Mouse (Mus musculus): ENCODE measurements at regions not wholly inside any gene's neighbourhood (a gene's known extent, or its start where the extent isn't known, plus 50 kb on each side); places are given as distances from the start of the nearest gene placed in this dataset.

DNA sequence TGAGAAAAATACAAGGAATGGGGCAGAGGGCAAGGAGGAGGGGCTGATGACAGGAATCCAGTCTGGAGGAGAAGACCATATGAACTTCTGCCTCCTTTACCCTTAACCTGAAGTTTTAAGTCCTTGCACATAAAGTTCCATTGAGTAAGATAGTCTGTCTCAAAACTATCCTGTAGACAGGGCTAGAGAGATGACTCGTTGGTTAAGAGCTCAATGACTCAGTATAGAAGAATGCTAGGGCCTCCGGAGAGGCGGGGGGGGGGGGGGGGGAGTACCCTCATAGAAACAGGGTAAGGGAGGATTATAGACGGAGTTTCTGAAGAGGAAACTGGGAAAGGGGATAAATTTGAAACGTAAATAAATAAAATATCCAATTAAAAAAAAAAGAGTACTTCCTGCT, 191.8 kb upstream of the Gcfc2 start:
- no peaks in the 10 kb centered on the region for H3K36me3 ChIP-seq (ENCODE audit: control insufficient read depth, insufficient read depth, low read length)
- H3K4me3 ChIP-seq (ENCODE audit: low read length), result no peak overlapping the region
- no peaks in the 10 kb centered on the region for H3K27me3 ChIP-seq (ENCODE audit: control insufficient read depth, insufficient read depth, low read length)
- whole genome bisulfite sequencing, result 75% methylated on average over 4 of the region's 5 CpGs
- ATAC-seq (ENCODE audit: low FRiP score, low TSS enrichment), result no peak
- no peak overlapping the region for H3K4me2 ChIP-seq (replicated peaks; ENCODE audit: low read depth, low read length)
- no peak overlapping the region for H3K27ac ChIP-seq (ENCODE audit: low read depth, low read length)
- H3K9me3 ChIP-seq (ENCODE audit: control insufficient read depth, low read length), result no peaks in the 10 kb centered on the region
- H3K4me1 ChIP-seq (ENCODE audit: control insufficient read depth, insufficient read depth, low read length), result no peaks in the 10 kb centered on the region
- H3K9ac ChIP-seq (ENCODE audit: low read depth, low read length), result no peak overlapping the region

DNA sequence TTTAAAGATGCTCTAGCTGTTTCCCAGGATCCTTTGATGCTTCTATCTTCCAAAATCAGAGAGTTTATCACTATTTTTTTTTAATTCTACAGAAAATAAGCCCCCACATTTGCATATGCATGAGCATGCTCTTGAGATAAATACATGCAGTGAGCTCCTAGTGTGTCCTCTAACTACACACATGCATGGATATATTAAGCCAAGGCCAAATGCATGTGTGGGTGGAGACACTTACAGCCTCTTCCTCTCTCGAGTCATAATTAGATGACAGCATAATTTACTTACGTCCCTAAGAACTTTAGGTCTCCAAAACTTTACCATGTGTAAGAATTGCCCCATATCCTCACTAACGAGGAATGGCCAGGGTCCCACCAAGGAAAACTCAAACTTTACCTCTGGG, 189.9 kb upstream of the Gcfc2 start:
- Histone ChIP-seq H3K4me2 (replicated peaks; ENCODE audit: low read depth, low read length) (no peak overlapping the region), H3K36me3 (ENCODE audit: control insufficient read depth, insufficient read depth, low read length) (no peaks in the 10 kb centered on the region)

DNA sequence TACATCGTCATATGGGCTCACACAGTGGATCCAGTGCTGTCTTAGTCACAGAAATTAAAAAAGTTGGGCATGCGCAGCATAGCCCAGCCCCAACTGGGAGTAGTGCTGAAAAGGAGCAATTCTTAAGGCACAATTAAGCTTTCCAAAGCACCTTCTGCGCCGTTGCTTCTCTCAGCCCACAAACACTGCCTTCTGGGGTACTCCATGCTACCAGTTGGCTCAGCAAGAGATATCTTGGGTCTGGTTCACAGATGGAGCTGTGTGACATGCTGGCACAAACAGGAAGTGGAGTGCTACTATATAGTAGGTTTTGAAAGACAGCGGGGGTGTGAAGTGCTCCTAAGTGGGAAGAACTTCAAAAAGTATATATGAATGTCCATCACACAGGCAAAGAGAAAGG, 185.0 kb upstream of the Gcfc2 start:
- no peaks in the 10 kb centered on the region for H3K27me3 ChIP-seq (ENCODE audit: control insufficient read depth, insufficient read depth, low read length)
- no peak overlapping the region for H3K9ac ChIP-seq (ENCODE audit: low read depth, low read length)
- no peak for ATAC-seq (ENCODE audit: low FRiP score, low TSS enrichment)
- no peak overlapping the region for H3K27ac ChIP-seq (ENCODE audit: low read depth, low read length)
- H3K4me1 ChIP-seq (ENCODE audit: control insufficient read depth, insufficient read depth, low read length), result no peaks in the 10 kb centered on the region
- H3K9me3 ChIP-seq (ENCODE audit: control insufficient read depth, low read length), result no peaks in the 10 kb centered on the region
- H3K36me3 ChIP-seq (ENCODE audit: control insufficient read depth, insufficient read depth, low read length), result no peaks in the 10 kb centered on the region
- H3K4me2 ChIP-seq (replicated peaks; ENCODE audit: low read depth, low read length), result no peak overlapping the region
- no peak overlapping the region for H3K4me3 ChIP-seq (ENCODE audit: low read length)
- WGBS, result 95% methylated on average over 5 of the region's 5 CpGs

More for the DNA sequence above, 189.9 kb upstream of the Gcfc2 start:
- H3K9me3 ChIP-seq (ENCODE audit: control insufficient read depth, low read length), result no peaks in the 10 kb centered on the region
- no peaks in the 10 kb centered on the region for H3K27me3 ChIP-seq (ENCODE audit: control insufficient read depth, insufficient read depth, low read length)
- no peak for ATAC-seq (ENCODE audit: low FRiP score, low TSS enrichment)
- no peak overlapping the region for H3K9ac ChIP-seq (ENCODE audit: low read depth, low read length)
- H3K4me1 ChIP-seq (ENCODE audit: control insufficient read depth, insufficient read depth, low read length), result no peaks in the 10 kb centered on the region
- H3K27ac ChIP-seq (ENCODE audit: low read depth, low read length), result no peak overlapping the region
- WGBS, result 71% methylated on average over 3 of the region's 3 CpGs
- H3K4me3 ChIP-seq (ENCODE audit: low read length), result no peak overlapping the region

DNA sequence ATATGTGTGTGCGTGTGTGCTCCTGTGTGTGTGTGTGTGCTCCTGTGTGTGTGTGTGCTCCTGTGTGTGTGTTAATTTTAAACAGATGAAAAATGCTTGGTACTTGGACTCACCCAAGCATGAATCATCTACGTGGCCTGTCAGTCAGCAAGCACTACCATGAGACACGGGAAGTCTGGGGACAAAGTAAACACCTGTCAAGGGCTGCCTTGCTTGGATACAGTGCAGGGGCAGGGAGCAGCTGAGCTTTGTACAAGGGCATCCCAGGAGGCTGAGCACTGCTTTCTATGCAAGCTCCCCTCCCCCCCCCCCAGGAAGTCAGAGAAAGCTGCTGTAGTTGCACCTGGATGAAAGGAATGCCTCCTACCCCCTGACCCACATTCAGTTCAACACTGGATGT, 173.8 kb upstream of the Gcfc2 start:
- no peaks in the 10 kb centered on the region for H3K9me3 ChIP-seq (ENCODE audit: control insufficient read depth, low read length)
- ATAC-seq (ENCODE audit: low FRiP score, low TSS enrichment), result no peak
- no peak overlapping the region for H3K27ac ChIP-seq (ENCODE audit: low read depth, low read length)
- 48% methylated on average over 3 of the region's 3 CpGs for WGBS
- no peaks in the 10 kb centered on the region for H3K4me1 ChIP-seq (ENCODE audit: control insufficient read depth, insufficient read depth, low read length)
- no peaks in the 10 kb centered on the region for H3K27me3 ChIP-seq (ENCODE audit: control insufficient read depth, insufficient read depth, low read length)
- no peaks in the 10 kb centered on the region for H3K36me3 ChIP-seq (ENCODE audit: control insufficient read depth, insufficient read depth, low read length)
- H3K4me3 ChIP-seq (ENCODE audit: low read length), result no peak overlapping the region
- H3K9ac ChIP-seq (ENCODE audit: low read depth, low read length), result no peak overlapping the region
- H3K4me2 ChIP-seq (replicated peaks; ENCODE audit: low read depth, low read length), result no peak overlapping the region

DNA sequence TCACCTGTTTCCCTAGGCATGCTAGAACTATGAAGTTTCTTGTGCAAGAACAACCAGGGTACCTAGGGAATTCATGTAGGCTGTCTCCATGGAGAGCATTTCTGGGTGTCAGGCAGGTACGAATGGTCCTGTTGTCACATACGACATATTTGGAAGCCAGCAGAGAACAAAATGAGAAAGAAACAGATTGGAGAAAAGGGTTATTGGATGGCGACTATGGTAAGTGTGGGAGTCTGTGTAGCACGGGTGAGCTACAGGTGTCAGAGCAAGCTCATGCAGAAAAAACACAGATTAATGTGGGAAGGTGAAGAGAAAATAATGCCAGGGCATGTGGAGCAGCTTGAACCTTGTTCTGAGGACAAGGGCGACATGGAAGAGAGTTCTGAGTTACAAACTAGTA, 171.8 kb upstream of the Gcfc2 start:
- Histone ChIP-seq H3K36me3 (ENCODE audit: control insufficient read depth, insufficient read depth, low read length) (no peaks in the 10 kb centered on the region), H3K4me1 (ENCODE audit: control insufficient read depth, insufficient read depth, low read length) (no peaks in the 10 kb centered on the region), H3K9ac (ENCODE audit: low read depth, low read length) (no peak overlapping the region), H3K9me3 (ENCODE audit: control insufficient read depth, low read length) (no peaks in the 10 kb centered on the region), H3K27me3 (ENCODE audit: control insufficient read depth, insufficient read depth, low read length) (no peaks in the 10 kb centered on the region), H3K4me2 (replicated peaks; ENCODE audit: low read depth, low read length) (no peak overlapping the region), H3K27ac (ENCODE audit: low read depth, low read length) (no peak overlapping the region), H3K4me3 (ENCODE audit: low read length) (no peak overlapping the region)
- ATAC-seq (ENCODE audit: low FRiP score, low TSS enrichment), result no peak
- 82% methylated on average over 5 of the region's 5 CpGs for WGBS

DNA sequence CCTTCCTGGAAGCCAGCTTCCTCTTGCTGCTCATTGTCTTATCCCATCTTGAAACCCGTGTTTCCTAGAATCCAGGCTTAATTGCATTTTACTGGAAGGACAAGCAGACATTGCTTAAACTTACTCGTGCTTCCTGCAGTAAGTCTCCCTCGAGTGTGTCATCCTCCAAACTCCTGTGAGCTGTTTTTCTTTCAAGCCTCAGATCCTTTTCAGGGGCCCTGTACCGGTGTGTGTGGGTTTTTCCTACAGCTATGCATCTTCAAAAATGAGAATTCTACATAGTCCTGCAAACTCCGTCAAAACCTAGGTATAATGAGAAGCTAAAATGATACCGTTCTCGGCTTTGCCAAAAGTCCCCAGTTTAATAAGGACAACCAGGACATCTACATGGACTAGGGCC, 167.2 kb upstream of the Gcfc2 start:
- WGBS, result 77% methylated on average over 7 of the region's 7 CpGs
- no peaks in the 10 kb centered on the region for H3K27me3 ChIP-seq (ENCODE audit: control insufficient read depth, insufficient read depth, low read length)
- no peak for ATAC-seq (ENCODE audit: low FRiP score, low TSS enrichment)
- H3K4me1 ChIP-seq (ENCODE audit: control insufficient read depth, insufficient read depth, low read length), result no peaks in the 10 kb centered on the region
- no peak overlapping the region for H3K4me2 ChIP-seq (replicated peaks; ENCODE audit: low read depth, low read length)
- no peak overlapping the region for H3K9ac ChIP-seq (ENCODE audit: low read depth, low read length)
- no peak overlapping the region for H3K4me3 ChIP-seq (ENCODE audit: low read length)
- no peaks in the 10 kb centered on the region for H3K9me3 ChIP-seq (ENCODE audit: control insufficient read depth, low read length)
- H3K27ac ChIP-seq (ENCODE audit: low read depth, low read length), result no peak overlapping the region
- no peaks in the 10 kb centered on the region for H3K36me3 ChIP-seq (ENCODE audit: control insufficient read depth, insufficient read depth, low read length)

DNA sequence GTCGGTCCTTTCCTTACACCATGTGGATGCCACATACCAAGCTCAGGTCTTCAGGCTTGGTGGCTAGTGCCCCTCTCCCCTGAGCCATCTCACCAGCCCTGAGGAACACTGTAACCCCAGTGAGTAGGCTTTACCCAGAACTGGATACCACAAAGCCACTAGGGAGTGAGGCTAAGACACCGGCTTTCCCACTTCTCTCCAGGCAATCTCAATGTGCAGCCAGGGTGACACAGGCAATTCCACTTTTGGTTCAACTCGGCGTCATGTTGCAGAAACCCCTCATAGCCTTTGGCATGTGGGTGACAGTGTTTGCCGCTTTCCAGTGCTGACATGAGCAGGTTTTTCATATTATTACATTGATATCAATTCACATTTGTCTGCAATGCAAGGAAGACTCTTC, 164.6 kb upstream of the Gcfc2 start:
- Histone ChIP-seq H3K4me2 (replicated peaks; ENCODE audit: low read depth, low read length) (no peak overlapping the region), H3K4me1 (ENCODE audit: control insufficient read depth, insufficient read depth, low read length) (no peaks in the 10 kb centered on the region), H3K27me3 (ENCODE audit: control insufficient read depth, insufficient read depth, low read length) (no peaks in the 10 kb centered on the region), H3K4me3 (ENCODE audit: low read length) (no peak overlapping the region), H3K9me3 (ENCODE audit: control insufficient read depth, low read length) (no peaks in the 10 kb centered on the region), H3K36me3 (ENCODE audit: control insufficient read depth, insufficient read depth, low read length) (no peaks in the 10 kb centered on the region), H3K9ac (ENCODE audit: low read depth, low read length) (no peak overlapping the region), H3K27ac (ENCODE audit: low read depth, low read length) (no peak overlapping the region)
- ATAC-seq (ENCODE audit: low FRiP score, low TSS enrichment), result no peak
- 85% methylated on average over 5 of the region's 5 CpGs for WGBS

DNA sequence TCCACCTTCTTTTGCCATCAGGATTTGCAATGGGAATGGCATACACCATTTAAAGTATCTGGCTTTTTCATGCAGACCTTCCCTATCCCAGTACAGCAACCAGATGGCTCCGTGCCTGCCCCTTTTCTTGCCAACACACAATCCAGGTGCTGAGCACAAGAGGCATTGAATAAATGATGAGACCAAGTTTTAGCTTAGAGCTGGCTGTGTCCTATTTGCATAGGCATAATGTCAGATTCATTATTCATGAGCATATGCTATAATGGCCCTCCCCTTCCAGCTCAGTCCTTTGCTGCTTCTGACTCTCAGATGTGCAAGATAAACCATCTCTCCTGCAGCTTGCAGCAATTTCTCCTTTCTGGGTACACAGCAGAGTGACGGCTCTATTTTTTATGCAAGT, 163.3 kb upstream of the Gcfc2 start:
- no peak for ATAC-seq (ENCODE audit: low FRiP score, low TSS enrichment)
- no peak overlapping the region for H3K27ac ChIP-seq (ENCODE audit: low read depth, low read length)
- no peaks in the 10 kb centered on the region for H3K4me1 ChIP-seq (ENCODE audit: control insufficient read depth, insufficient read depth, low read length)
- no peak overlapping the region for H3K4me2 ChIP-seq (replicated peaks; ENCODE audit: low read depth, low read length)
- H3K9me3 ChIP-seq (ENCODE audit: control insufficient read depth, low read length), result no peaks in the 10 kb centered on the region
- H3K36me3 ChIP-seq (ENCODE audit: control insufficient read depth, insufficient read depth, low read length), result no peaks in the 10 kb centered on the region
- no peak overlapping the region for H3K9ac ChIP-seq (ENCODE audit: low read depth, low read length)
- WGBS, result 66% methylated on average over 2 of the region's 2 CpGs
- H3K4me3 ChIP-seq (ENCODE audit: low read length), result no peak overlapping the region
- H3K27me3 ChIP-seq (ENCODE audit: control insufficient read depth, insufficient read depth, low read length), result no peaks in the 10 kb centered on the region

DNA sequence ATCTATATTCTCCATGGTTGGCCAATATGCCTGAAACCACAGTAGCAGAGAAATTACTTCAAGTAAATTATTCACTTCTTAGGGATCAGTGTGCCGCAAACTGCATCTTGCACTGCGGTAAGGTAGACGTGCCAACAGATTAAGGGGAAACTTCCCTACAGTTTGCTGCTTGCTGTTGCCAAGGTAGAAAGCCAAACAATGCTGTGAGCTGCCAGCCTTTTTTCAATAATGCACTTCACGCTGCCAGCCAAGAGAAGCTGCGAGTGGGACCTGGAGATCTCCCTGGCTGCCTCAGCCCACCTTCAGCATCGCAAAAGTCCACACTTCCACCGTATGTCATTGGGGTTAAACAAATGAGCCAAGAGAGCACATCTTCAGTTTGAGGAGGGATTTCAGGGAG, 157.6 kb upstream of the Gcfc2 start:
- H3K9me3 ChIP-seq (ENCODE audit: control insufficient read depth, low read length), result no peaks in the 10 kb centered on the region
- no peaks in the 10 kb centered on the region for H3K36me3 ChIP-seq (ENCODE audit: control insufficient read depth, insufficient read depth, low read length)
- WGBS, result 83% methylated on average over 7 of the region's 7 CpGs
- H3K4me1 ChIP-seq (ENCODE audit: control insufficient read depth, insufficient read depth, low read length), result no peaks in the 10 kb centered on the region
- no peak overlapping the region for H3K4me3 ChIP-seq (ENCODE audit: low read length)
- H3K9ac ChIP-seq (ENCODE audit: low read depth, low read length), result no peak overlapping the region
- H3K27me3 ChIP-seq (ENCODE audit: control insufficient read depth, insufficient read depth, low read length), result no peaks in the 10 kb centered on the region
- no peak overlapping the region for H3K4me2 ChIP-seq (replicated peaks; ENCODE audit: low read depth, low read length)
- ATAC-seq (ENCODE audit: low FRiP score, low TSS enrichment), result no peak
- H3K27ac ChIP-seq (ENCODE audit: low read depth, low read length), result no peak overlapping the region

DNA sequence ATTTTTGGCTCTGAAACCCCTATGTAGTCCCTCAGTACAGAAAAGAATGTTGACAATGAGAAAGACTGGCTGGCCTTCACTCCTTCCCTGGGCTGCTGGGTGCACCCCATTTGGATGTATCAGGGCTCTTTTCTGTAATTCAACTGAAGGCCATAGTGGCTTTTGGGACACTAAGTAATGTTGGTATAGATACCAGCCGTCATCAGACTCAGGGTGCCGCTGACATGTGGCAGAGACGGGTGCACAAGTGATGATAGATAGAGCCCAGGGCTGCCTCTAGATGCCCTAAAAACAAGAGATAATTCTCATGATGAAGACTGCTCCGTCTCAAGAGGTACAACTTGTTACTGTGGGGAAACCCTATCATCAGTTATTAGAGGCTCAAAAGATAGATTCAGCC, 156.7 kb upstream of the Gcfc2 start:
- no peak overlapping the region for H3K9ac ChIP-seq (ENCODE audit: low read depth, low read length)
- ATAC-seq (ENCODE audit: low FRiP score, low TSS enrichment), result no peak
- no peaks in the 10 kb centered on the region for H3K36me3 ChIP-seq (ENCODE audit: control insufficient read depth, insufficient read depth, low read length)
- H3K4me2 ChIP-seq (replicated peaks; ENCODE audit: low read depth, low read length), result no peak overlapping the region
- H3K27me3 ChIP-seq (ENCODE audit: control insufficient read depth, insufficient read depth, low read length), result no peaks in the 10 kb centered on the region
- no peak overlapping the region for H3K4me3 ChIP-seq (ENCODE audit: low read length)
- whole genome bisulfite sequencing, result 90% methylated on average over 4 of the region's 4 CpGs
- H3K9me3 ChIP-seq (ENCODE audit: control insufficient read depth, low read length), result no peaks in the 10 kb centered on the region
- H3K27ac ChIP-seq (ENCODE audit: low read depth, low read length), result no peak overlapping the region
- H3K4me1 ChIP-seq (ENCODE audit: control insufficient read depth, insufficient read depth, low read length), result no peaks in the 10 kb centered on the region
